In genomic region chr5:87589916-87590315, GRCm38 (mm10) we compare ENCODE assay signal across 38 mouse cellular contexts. TPM values are rescaled to one million over a fixed set of nuclear protein-coding genes. Genes with fewer than 3 reads are reported as not detected.
"Had no signal": no experiment of that assay in that cellular context is flagged by ENCODE, and none has a peak within 500 bp of the region (broad histone marks: within the 10 kb centered on the region; RNA-seq: fewer than 3 reads in every experiment).

No protein-coding gene starts in this region.

- H3K9ac ChIP-seq: embryonic facial prominence, embryonic 12.5 days; embryonic facial prominence, embryonic 13.5 days; embryonic facial prominence, embryonic 15.5 days; forebrain, embryonic 12.5 days; forebrain, embryonic 13.5 days; forebrain, embryonic 15.5 days; forebrain, postnatal 0 days had no signal

- H3K4me1 ChIP-seq: embryonic facial prominence, embryonic 10.5 days; embryonic facial prominence, embryonic 12.5 days; embryonic facial prominence, embryonic 13.5 days; embryonic facial prominence, embryonic 15.5 days; forebrain, embryonic 12.5 days; forebrain, embryonic 13.5 days; forebrain, embryonic 15.5 days had no signal

- H3K9me3 ChIP-seq: embryonic facial prominence, embryonic 10.5 days; embryonic facial prominence, embryonic 12.5 days; embryonic facial prominence, embryonic 13.5 days; embryonic facial prominence, embryonic 15.5 days; forebrain, embryonic 10.5 days; forebrain, embryonic 12.5 days; forebrain, embryonic 13.5 days; forebrain, embryonic 15.5 days had no signal

- H3K36me3 ChIP-seq: embryonic facial prominence, embryonic 10.5 days; embryonic facial prominence, embryonic 12.5 days; embryonic facial prominence, embryonic 13.5 days; embryonic facial prominence, embryonic 15.5 days; forebrain, embryonic 10.5 days; forebrain, embryonic 12.5 days; forebrain, embryonic 15.5 days had no signal

- H3K4me2 ChIP-seq: embryonic facial prominence, embryonic 12.5 days; embryonic facial prominence, embryonic 13.5 days; embryonic facial prominence, embryonic 15.5 days; forebrain, embryonic 12.5 days; forebrain, embryonic 13.5 days; forebrain, embryonic 15.5 days had no signal

- H3K27ac ChIP-seq: embryonic facial prominence, embryonic 10.5 days; embryonic facial prominence, embryonic 12.5 days; embryonic facial prominence, embryonic 13.5 days; embryonic facial prominence, embryonic 15.5 days; forebrain, embryonic 10.5 days; forebrain, embryonic 12.5 days; forebrain, embryonic 13.5 days; forebrain, embryonic 15.5 days; gastrocnemius, adult 2 months; heart, adult 2 months had no signal

- DNase-seq: cerebellum, adult 8-10 months; cerebellum, adult 9-10 months; cerebellum, adult 9-11 months; cerebellum, postnatal 10 days; cerebellum, postnatal 14 days; cerebellum, postnatal 25 days; cerebellum, postnatal 36 days; embryo, embryonic 11 days; forebrain, postnatal 0 days; gastrocnemius, adult 2 months; gastrocnemius, postnatal 10 days; gastrocnemius, postnatal 14 days; gastrocnemius, postnatal 25 days; gastrocnemius, postnatal 36 days; heart, adult 11 months; heart, adult 18-20 months; heart, adult 2 months had no signal

- ATAC-seq: forebrain, embryonic 13.5 days; forebrain, embryonic 14.5 days; forebrain, embryonic 15.5 days; forebrain, embryonic 16.5 days; forebrain, postnatal 0 days had no signal

- H3K27me3 ChIP-seq: embryonic facial prominence, embryonic 12.5 days; embryonic facial prominence, embryonic 13.5 days; embryonic facial prominence, embryonic 15.5 days; forebrain, embryonic 12.5 days; forebrain, embryonic 13.5 days; forebrain, embryonic 15.5 days had no signal

- H3K4me3 ChIP-seq: embryonic facial prominence, embryonic 10.5 days; embryonic facial prominence, embryonic 12.5 days; embryonic facial prominence, embryonic 13.5 days; embryonic facial prominence, embryonic 15.5 days; erythroblast, embryonic 14.5 days; forebrain, embryonic 10.5 days; forebrain, embryonic 12.5 days; forebrain, embryonic 13.5 days; forebrain, embryonic 15.5 days; gastrocnemius, adult 2 months; heart, adult 2 months had no signal

RNA-seq across cellular contexts. Expression of gene Sult1e1, which starts 1.5 kb away (rescaled TPM):
- total RNA-seq: common myeloid progenitor, adult 5-6 weeks; forebrain, postnatal 0 days; gastrocnemius, adult 18-20 months; gastrocnemius, postnatal 10 days; gastrocnemius, postnatal 14 days; gastrocnemius, postnatal 25 days; gastrocnemius, postnatal 36 days; gastrocnemius, postnatal 4 days; granulocyte monocyte progenitor cell, adult 5-6 weeks; heart, adult 2 months had no signal
- polyA plus RNA-seq: cortical plate, adult 2 months; erythroblast, embryonic 14.5 days; forebrain, embryonic 13.5 days; forebrain, embryonic 14.5 days; forebrain, embryonic 15.5 days; forebrain, embryonic 16.5 days; forebrain, postnatal 0 days; frontal cortex, adult 2 months; heart, adult 2 months had no signal

RNA-seq across cellular contexts. Expression of gene Sult1d1, which starts 21.1 kb away (rescaled TPM):
- total RNA-seq: common myeloid progenitor, adult 5-6 weeks; forebrain, postnatal 0 days; gastrocnemius, adult 18-20 months; gastrocnemius, adult 2 months; gastrocnemius, adult 8-10 months; gastrocnemius, postnatal 14 days; gastrocnemius, postnatal 25 days; gastrocnemius, postnatal 36 days; granulocyte monocyte progenitor cell, adult 5-6 weeks; heart, adult 2 months had no signal
- polyA plus RNA-seq: cortical plate, adult 2 months; embryonic facial prominence, embryonic 10.5 days; embryonic facial prominence, embryonic 11.5 days; embryonic facial prominence, embryonic 12.5 days; erythroblast, embryonic 14.5 days; forebrain, embryonic 10.5 days; forebrain, embryonic 11.5 days; forebrain, embryonic 13.5 days; forebrain, embryonic 14.5 days; forebrain, embryonic 15.5 days; forebrain, embryonic 16.5 days; forebrain, postnatal 0 days had no signal

RNA-seq across cellular contexts. Expression of gene Sult1b1, which starts 51.9 kb away (rescaled TPM):
- total RNA-seq: common myeloid progenitor, adult 5-6 weeks; forebrain, postnatal 0 days; gastrocnemius, adult 18-20 months; gastrocnemius, adult 2 months; gastrocnemius, adult 8-10 months; gastrocnemius, postnatal 10 days; gastrocnemius, postnatal 14 days; gastrocnemius, postnatal 25 days; gastrocnemius, postnatal 36 days; gastrocnemius, postnatal 4 days; granulocyte monocyte progenitor cell, adult 5-6 weeks; heart, adult 18-20 months; heart, adult 2 months; heart, adult 8-10 months had no signal
- polyA plus RNA-seq: cortical plate, adult 2 months; embryonic facial prominence, embryonic 11.5 days; embryonic facial prominence, embryonic 13.5 days; erythroblast, embryonic 14.5 days; forebrain, embryonic 10.5 days; forebrain, embryonic 12.5 days; forebrain, embryonic 13.5 days; forebrain, embryonic 14.5 days; forebrain, embryonic 15.5 days; forebrain, embryonic 16.5 days; forebrain, postnatal 0 days; frontal cortex, adult 2 months had no signal
